Mouse (Mus musculus) adrenal gland, postnatal 0 days (tissue): ENCODE results near the gene AK157302. TPM values are rescaled to one million over a fixed set of nuclear protein-coding genes. Genes with fewer than 3 reads are reported as not detected.

Experiments used
- microRNA-seq: library from miRNA; unstranded; fragments of <30 nt; microRNA quantifications from one replicate; pipeline ENCODE4, GENCODE M21; 2016; ENCODE audit warnings: borderline replicate concordance; ENCODE audit not compliant: insufficient number of aligned reads
- polyA plus RNA-seq: library from polyadenylated mRNA; unstranded; fragments of >200 nt; fragmentation: Nextera tagmentation; extraction: Ambion mirVana; gene quantifications from 2 replicates; pipeline ENCODE4 v1.2.1, GENCODE M21; 2015

AK157302 gene
- 0.35 and 0.41 TPM in 2 replicates for polyA plus RNA-seq

GRCm38 (mm10) chr13:21495080-21495479 is at the start of gene AK157302:
AK157302 (plus strand) TSS chr13:21495223.

GRCm38 (mm10) chr13:21453449-21453848 is 41.6 kb upstream of the AK157302 start, which contains the start of gene Zscan26:
Zscan26 (minus strand) TSS chr13:21453730.

GRCm38 (mm10) chr13:21468061-21469019 is 26.7 kb upstream of the AK157302 start, which contains the start of gene Nkapl:
Nkapl (minus strand) TSS chr13:21468509.

GRCm38 (mm10) chr13:21478759-21479670 is 16.0 kb upstream of the AK157302 start, which contains the start of the genes Zkscan4 and Gm10065:
Zkscan4 (plus strand) TSS chr13:21478907.
Gm10065 (minus strand) TSS chr13:21479441.

GRCm38 (mm10) chr13:21501182-21501581 is 6.2 kb downstream of the AK157302 start, which contains the start of gene Gm11273:
Gm11273 (minus strand) TSS chr13:21501418.

GRCm38 (mm10) chr13:21530781-21531201 is 35.8 kb downstream of the AK157302 start, which contains the start of gene Zkscan8:
Zkscan8 (minus strand) TSS chr13:21531120.

GRCm38 (mm10) chr13:21542708-21543107 is 47.7 kb downstream of the AK157302 start, which contains the start of gene Olfr1366:
Olfr1366 (minus strand) TSS chr13:21542808.

Small RNAs within 50 kb of the gene (microRNA-seq; reads per million reads assigned to microRNA genes)
- not detected for gene Mir1896

Other genes starting within 250 kb of the AK157302 start
- gene Gpx5, start 202.5 kb upstream of the AK157302 start, polyA plus RNA-seq: not detected in 2 replicates
- 0.39 and 0.66 TPM in 2 replicates for gene Gpx6, start 183.1 kb upstream of the AK157302 start, polyA plus RNA-seq
- not detected in 2 replicates for gene Olfr1367, start 148.3 kb upstream of the AK157302 start, polyA plus RNA-seq
- gene Zscan12, start 132.4 kb upstream of the AK157302 start, polyA plus RNA-seq: 7.4 and 7.8 TPM in 2 replicates
- gene Zkscan3, start 92.5 kb upstream of the AK157302 start, polyA plus RNA-seq: 48.8 and 70.7 TPM in 2 replicates
- gene Pgbd1, start 54.2 kb upstream of the AK157302 start, polyA plus RNA-seq: 1.1 and 2.0 TPM in 2 replicates
- 16.3 and 24.7 TPM in 2 replicates for gene Zscan26, start 41.5 kb upstream of the AK157302 start, polyA plus RNA-seq
- 2.3 and 2.4 TPM in 2 replicates for gene Nkapl, start 26.7 kb upstream of the AK157302 start, polyA plus RNA-seq
- 3.8 and 4.9 TPM in 2 replicates for gene Zkscan4, start 16.3 kb upstream of the AK157302 start, polyA plus RNA-seq
- gene Gm10065, start 15.8 kb upstream of the AK157302 start, polyA plus RNA-seq: not detected in 2 replicates
- 6.0 and 10.4 TPM in 2 replicates for gene Gm11273, start 6.2 kb downstream of the AK157302 start, polyA plus RNA-seq
- 2.2 and 2.6 TPM in 2 replicates for gene Zkscan8, start 35.9 kb downstream of the AK157302 start, polyA plus RNA-seq
- gene Olfr1366, start 47.6 kb downstream of the AK157302 start, polyA plus RNA-seq: not detected in 2 replicates
- not detected in 2 replicates for gene Olfr1535, start 64.7 kb downstream of the AK157302 start, polyA plus RNA-seq
- gene Olfr1364, start 86.5 kb downstream of the AK157302 start, polyA plus RNA-seq: not detected in 2 replicates
- not detected in 2 replicates for gene Olfr1362, start 118.8 kb downstream of the AK157302 start, polyA plus RNA-seq
- gene Olfr11, start 147.3 kb downstream of the AK157302 start, polyA plus RNA-seq: not detected in 2 replicates
- gene Olfr1361, start 168.2 kb downstream of the AK157302 start, polyA plus RNA-seq: not detected in 2 replicates
- gene Olfr1360, start 182.2 kb downstream of the AK157302 start, polyA plus RNA-seq: not detected in 2 replicates
- gene Olfr1359, start 202.9 kb downstream of the AK157302 start, polyA plus RNA-seq: not detected in 2 replicates
- 1.4 TPM in 1 of 2 replicates, not detected in the other for gene Hist1h2bl, start 220.9 kb downstream of the AK157302 start, polyA plus RNA-seq
- 6.6 and 14.9 TPM in 2 replicates for gene Hist1h2ai, start 221.2 kb downstream of the AK157302 start, polyA plus RNA-seq
- gene Hist1h3h, start 222.4 kb downstream of the AK157302 start, polyA plus RNA-seq: 0.38 and 2.1 TPM in 2 replicates
- gene Hist1h2bm, start 226.8 kb downstream of the AK157302 start, polyA plus RNA-seq: 1.1 and 1.3 TPM in 2 replicates
- 0.39 and 0.77 TPM in 2 replicates for gene Hist1h4j, start 239.8 kb downstream of the AK157302 start, polyA plus RNA-seq